Mouse (Mus musculus) T-helper 17 cell (primary cell): ENCODE measurements at regions not wholly inside any gene's neighbourhood (a gene's known extent, or its start where the extent isn't known, plus 50 kb on each side); places are given as distances from the start of the nearest gene placed in this dataset.

Experiments used
- in situ Hi-C, 2 experiments: fragments of 300-600 bp; cut with MboI, MseI; formaldehyde crosslinking; loops; 1 replicate in 1 of 2; 2 replicates in 1 of 2; pipeline ENCODE4 v1.15.1; 2025; ENCODE audit warnings: high pct_unique_total_duplicates in 2 of 2

GRCm38 (mm10) chr10:55416304-55416703 lies 690.4 kb upstream of the Msl3l2 start:
- in situ Hi-C loops: loop anchor here in 1 of 2 experiments (25.0 kb wide), 1 partner anchor 896 kb away; no protein-coding TSS in a partner anchor

- in situ Hi-C loops: loop anchor here in 1 of 2 experiments (25.0 kb wide), 1 partner anchor 896 kb away; no protein-coding TSS in a partner anchor
Measured at GRCm38 (mm10) chr10:55416769-55417168, 689.9 kb upstream of the Msl3l2 start.

GRCm38 (mm10) chr10:55422391-55422790 lies 684.3 kb upstream of the Msl3l2 start:
- in situ Hi-C loops: loop anchor here in 1 of 2 experiments (25.0 kb wide), 1 partner anchor 890 kb away; no protein-coding TSS in a partner anchor

GRCm38 (mm10) chr10:55424943-55425342 lies 681.8 kb upstream of the Msl3l2 start:
- in situ Hi-C loops: loop anchor here in 1 of 2 experiments (25.0 kb wide), 1 partner anchor 887 kb away; no protein-coding TSS in a partner anchor
